Mouse (Mus musculus) bone marrow, adult 2 months (tissue): ENCODE data around the gene Pip4k2a.

Experiments
- CTCF ChIP-seq: fragments of 200-500 bp; IDR thresholded peaks from 2 replicates; pipeline ENCODE4 v1.5.1; 2011; ENCODE audit warnings: low read length, control low read depth; ENCODE audit not compliant: control insufficient read depth, insufficient read depth
- POLR2A ChIP-seq: fragments of 200-500 bp; IDR thresholded peaks from 2 replicates; pipeline ENCODE4 v1.6.1; 2011; ENCODE audit warnings: low read depth, mild to moderate bottlenecking, control low read depth, low read length, borderline replicate concordance; ENCODE audit not compliant: control insufficient read depth

DNA sequence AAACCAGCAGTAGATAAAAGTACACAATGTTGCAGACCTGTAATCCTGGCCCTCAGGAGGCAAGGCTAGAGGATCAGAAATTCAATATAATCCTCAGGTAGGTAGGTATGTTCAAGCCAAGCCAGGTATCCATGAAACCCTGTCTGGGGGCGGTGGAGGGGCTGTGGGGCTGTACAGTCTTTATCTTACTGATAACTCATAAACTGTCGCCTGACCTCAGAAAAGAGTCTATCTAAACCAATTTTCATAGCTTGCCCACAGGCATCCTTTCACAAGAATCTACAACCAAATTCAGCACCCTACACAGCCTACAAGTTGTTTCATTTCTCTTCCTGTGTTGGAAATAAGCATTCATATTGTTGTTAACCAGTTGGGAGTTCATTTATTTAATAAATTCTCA is 1.5 kb upstream of the Pip4k2a start:
- no peak for TF ChIP-seq POLR2A
- no peak for TF ChIP-seq CTCF
